Mouse (Mus musculus) cerebellum, postnatal 4 days (tissue): ENCODE data around the gene Wnt11.

Experiments used
- DNase-seq, 2 experiments: peaks; one replicate each; pipeline ENCODE4 v3.0.0; 2022; ENCODE audit warnings: low spot score in 2 of 2, mixed read lengths in 1 of 2

The Wnt11 gene

GRCm38 (mm10) chr7:98828876-98829275, 6.0 kb upstream of the Wnt11 start:
- DNase-seq: no peak

- DNase-seq: no peak
Measured at GRCm38 (mm10) chr7:98831290-98831689, 3.6 kb upstream of the Wnt11 start.

GRCm38 (mm10) chr7:98835519-98836441, 868 bp downstream of the Wnt11 start:
- no peak for DNase-seq

- DNase-seq: peak in 1 of 2 experiments; percentile 68
Measured at GRCm38 (mm10) chr7:98836646-98837045, 1.7 kb downstream of the Wnt11 start.

GRCm38 (mm10) chr7:98837901-98838300, 3.0 kb downstream of the Wnt11 start:
- peak; percentile 74 to 88 for DNase-seq

GRCm38 (mm10) chr7:98838729-98839141, 3.8 kb downstream of the Wnt11 start:
- DNase-seq: no peak

- no peak for DNase-seq
Measured at GRCm38 (mm10) chr7:98839312-98839711, 4.4 kb downstream of the Wnt11 start.

- no peak for DNase-seq
Measured at GRCm38 (mm10) chr7:98840771-98841170, 5.9 kb downstream of the Wnt11 start.

GRCm38 (mm10) chr7:98841802-98842201, 6.9 kb downstream of the Wnt11 start:
- no peak for DNase-seq

- DNase-seq: no peak
Measured at GRCm38 (mm10) chr7:98842997-98843396, 8.1 kb downstream of the Wnt11 start.

- DNase-seq: no peak
Measured at GRCm38 (mm10) chr7:98843649-98844048, 8.7 kb downstream of the Wnt11 start.

- no peak for DNase-seq
Measured at GRCm38 (mm10) chr7:98848899-98849640, 14.2 kb downstream of the Wnt11 start.

- DNase-seq: no peak
Measured at GRCm38 (mm10) chr7:98850388-98850787, 15.5 kb downstream of the Wnt11 start.

- no peak for DNase-seq
Measured at GRCm38 (mm10) chr7:98851220-98851619, 16.3 kb downstream of the Wnt11 start.

- no peak for DNase-seq
Measured at GRCm38 (mm10) chr7:98852950-98853650, 18.2 kb downstream of the Wnt11 start.

- DNase-seq: no peak
Measured at GRCm38 (mm10) chr7:98853806-98854205, 18.9 kb downstream of the Wnt11 start.

- no peak for DNase-seq
Measured at GRCm38 (mm10) chr7:98855388-98855787, 20.5 kb downstream of the Wnt11 start.

- no peak for DNase-seq
Measured at GRCm38 (mm10) chr7:98856128-98856527, 21.2 kb downstream of the Wnt11 start.

GRCm38 (mm10) chr7:98857094-98857493, 22.2 kb downstream of the Wnt11 start:
- no peak for DNase-seq

GRCm38 (mm10) chr7:98861002-98861401, 26.1 kb downstream of the Wnt11 start:
- DNase-seq: no peak

GRCm38 (mm10) chr7:98862994-98863393, 28.1 kb downstream of the Wnt11 start:
- DNase-seq: no peak
